Mouse (Mus musculus) heart, embryonic 11.5 days (tissue): ENCODE data around the gene Rxfp4. TPM values are rescaled to one million over a fixed set of nuclear protein-coding genes. Genes with fewer than 3 reads are reported as not detected.
"Not testable (repeated sequence)": the region's sequence is repeated elsewhere in the genome, so short reads cannot be mapped to it uniquely, and the experiment has no call there.

Source experiments
- ATAC-seq: fragments of 200-750 bp; cut with Nextera tagmentation; replicated peaks from 2 replicates; pipeline ENCODE4 v1.8.0; 2017; ENCODE audit warnings: moderate library complexity; ENCODE audit not compliant: insufficient number of reproducible peaks, low FRiP score, low TSS enrichment
- H3K27ac ChIP-seq: fragments of 300-500 bp; sonication (generic); 2 replicates; pipeline ENCODE4 v1.5.1; 2014; ENCODE audit warnings: mild to moderate bottlenecking, low read depth, low read length
- H3K27me3 ChIP-seq: fragments of 300-500 bp; sonication (generic); 2 replicates; pipeline ENCODE4 v1.6.1; 2014; ENCODE audit warnings: mild to moderate bottlenecking, low read length, mixed read lengths; ENCODE audit not compliant: control insufficient read depth, insufficient read depth
- H3K36me3 ChIP-seq: fragments of 300-500 bp; sonication (generic); 2 replicates; pipeline ENCODE4 v1.6.1; 2014; ENCODE audit warnings: mild to moderate bottlenecking, low read length, moderate library complexity, mixed read lengths; ENCODE audit not compliant: control insufficient read depth, insufficient read depth
- H3K4me1 ChIP-seq: fragments of 300-500 bp; sonication (generic); 2 replicates; pipeline ENCODE4 v1.6.1; 2014; ENCODE audit warnings: low read length; ENCODE audit not compliant: control insufficient read depth, insufficient read depth
- H3K4me2 ChIP-seq: fragments of 300-500 bp; sonication (generic); 2 replicates; pipeline ENCODE4 v1.6.1; 2014; ENCODE audit warnings: mild to moderate bottlenecking, moderate library complexity
- H3K4me3 ChIP-seq: fragments of 300-500 bp; sonication (generic); 2 replicates; pipeline ENCODE4 v1.5.1; 2014; ENCODE audit warnings: low read depth, low read length
- H3K9ac ChIP-seq: fragments of 300-500 bp; sonication (generic); 2 replicates; pipeline ENCODE4 v1.6.1; 2014; ENCODE audit warnings: mild to moderate bottlenecking, low read depth, low read length, moderate library complexity
- H3K9me3 ChIP-seq: fragments of 300-500 bp; sonication (generic); replicated peaks from 2 replicates; pipeline ENCODE4 v1.6.1; 2016; ENCODE audit warnings: low read length; ENCODE audit not compliant: control insufficient read depth
- WGBS: fragments of 180-500 bp; shearing (Covaris S2); extraction: QIAGEN DNeasy Blood & Tissue Kit; methylation state at CpG from one replicate; pipeline ENCODE4 v1.1.7; 2014; ENCODE audit not compliant: insufficient replicate concordance; 5-methylcytosine and 5-hydroxymethylcytosine counted together
- polyA plus RNA-seq: library from polyadenylated mRNA; unstranded; fragments of >200 nt; fragmentation: Nextera tagmentation; extraction: Ambion mirVana; gene quantifications from 2 replicates; pipeline ENCODE4 v1.2.1, GENCODE M21; 2014

The Rxfp4 gene
- polyA plus RNA-seq, 1 experiment from 2014 or later = not detected

- no peak for ATAC-seq
- Histone ChIP-seq H3K4me2 (no peak overlapping the region), H3K36me3 (no peaks in the 10 kb centered on the region), H3K27me3 (no peaks in the 10 kb centered on the region), H3K9me3 (no peaks in the 10 kb centered on the region), H3K27ac (no peak overlapping the region), H3K4me1 (peaks cover 29% of the 10 kb centered on the region), H3K4me3 (no peak overlapping the region), H3K9ac (no peak overlapping the region)
- WGBS = 76% methylated on average over 3 of the region's 3 CpGs
These were observed 35.9 kb downstream of the Rxfp4 start for GRCm38 (mm10) chr3:88616951-88617500.

- Histone ChIP-seq H3K4me1 (peaks cover 29% of the 10 kb centered on the region), H3K27ac (no peak overlapping the region), H3K27me3 (no peaks in the 10 kb centered on the region), H3K4me3 (no peak overlapping the region), H3K9me3 (no peaks in the 10 kb centered on the region), H3K9ac (no peak overlapping the region), H3K4me2 (peak overlapping the region; percentile 34), H3K36me3 (no peaks in the 10 kb centered on the region)
- WGBS = 48% methylated on average over 9 of the region's 9 CpGs
- ATAC-seq = no peak
These were observed 37.0 kb downstream of the Rxfp4 start for GRCm38 (mm10) chr3:88615902-88616391.

GRCm38 (mm10) chr3:88615117-88615516, 37.8 kb downstream of the Rxfp4 start:
- H3K9ac ChIP-seq = 0 out of 2 replicates have a peak overlapping the region, but pooled peaks have one; percentile 24
- no peak overlapping the region for H3K27ac ChIP-seq
- peaks cover 24% of the 10 kb centered on the region for H3K4me1 ChIP-seq
- 73% methylated on average over 5 of the region's 5 CpGs for WGBS
- H3K9me3 ChIP-seq = no peaks in the 10 kb centered on the region
- no peak overlapping the region for H3K4me2 ChIP-seq
- no peaks in the 10 kb centered on the region for H3K27me3 ChIP-seq
- H3K4me3 ChIP-seq = no peak overlapping the region
- H3K36me3 ChIP-seq = no peaks in the 10 kb centered on the region
- no peak for ATAC-seq

GRCm38 (mm10) chr3:88614418-88614817, 38.5 kb downstream of the Rxfp4 start:
- Histone ChIP-seq H3K4me1 (peaks cover 24% of the 10 kb centered on the region), H3K27me3 (no peaks in the 10 kb centered on the region), H3K27ac (no peak overlapping the region), H3K4me2 (no peak overlapping the region), H3K9ac (no peak overlapping the region), H3K9me3 (no peaks in the 10 kb centered on the region), H3K4me3 (no peak overlapping the region), H3K36me3 (no peaks in the 10 kb centered on the region)
- no peak for ATAC-seq
- 56% methylated on average over 8 of the region's 8 CpGs for WGBS

GRCm38 (mm10) chr3:88609066-88609465, 43.9 kb downstream of the Rxfp4 start:
- no peak overlapping the region for H3K4me2 ChIP-seq
- peaks cover 8% of the 10 kb centered on the region for H3K4me1 ChIP-seq
- H3K27me3 ChIP-seq = no peaks in the 10 kb centered on the region
- no peak overlapping the region for H3K9ac ChIP-seq
- no peak overlapping the region for H3K4me3 ChIP-seq
- 64% methylated on average over 4 of the region's 4 CpGs for WGBS
- ATAC-seq = no peak
- no peaks in the 10 kb centered on the region for H3K9me3 ChIP-seq
- no peaks in the 10 kb centered on the region for H3K36me3 ChIP-seq
- no peak overlapping the region for H3K27ac ChIP-seq

GRCm38 (mm10) chr3:88607758-88608138, 45.2 kb downstream of the Rxfp4 start:
- H3K36me3 ChIP-seq = no peaks in the 10 kb centered on the region
- peak overlapping the region; percentile 61; the same call in 1 of the 2 replicates for H3K9ac ChIP-seq
- H3K27ac ChIP-seq = no peak overlapping the region

GRCm38 (mm10) chr3:88607065-88607757, 45.7 kb downstream of the Rxfp4 start:
- Histone ChIP-seq H3K36me3 (no peaks in the 10 kb centered on the region), H3K27me3 (no peaks in the 10 kb centered on the region), H3K9me3 (no peaks in the 10 kb centered on the region), H3K4me2 (peak overlapping the region; percentile 67), H3K9ac (peak overlapping the region; percentile 61), H3K27ac (no peak overlapping the region), H3K4me1 (peaks cover 8% of the 10 kb centered on the region), H3K4me3 (peak overlapping the region; percentile 24)
- WGBS = under 1% methylated on average over 20 of the region's 20 CpGs
- ATAC-seq = peak; percentile 72

More at GRCm38 (mm10) chr3:88607758-88608138, 45.2 kb downstream of the Rxfp4 start:
- Histone ChIP-seq H3K27me3 (no peaks in the 10 kb centered on the region), H3K4me2 (peak overlapping the region; percentile 67), H3K4me3 (peak overlapping the region; percentile 24), H3K4me1 (peaks cover 8% of the 10 kb centered on the region), H3K9me3 (no peaks in the 10 kb centered on the region)
- WGBS = 17% methylated on average over 10 of the region's 10 CpGs
- ATAC-seq = 0 out of 2 replicates have a peak, but pooled peaks have one; percentile 14

GRCm38 (mm10) chr3:88605666-88606065, 47.3 kb downstream of the Rxfp4 start, which contains the start of gene Arhgef2:
Arhgef2 (plus strand) TSS chr3:88605966.
- Histone ChIP-seq H3K4me3 (peak within 1 kb of the TSS; percentile 24; the same call in 1 of the 2 replicates), H3K4me2 (peak within 1 kb of the TSS; percentile 67)
- H3K4me1 ChIP-seq, H3K27me3 ChIP-seq, H3K27ac ChIP-seq, ATAC-seq, H3K9me3 ChIP-seq, H3K9ac ChIP-seq, H3K36me3 ChIP-seq: not testable (repeated sequence)
- 90% methylated on average over 2 of the region's 2 CpGs for WGBS
